Mouse (Mus musculus) G1E (cell line): ENCODE measurements around the gene Prkcb.

Experiments used
- CTCF ChIP-seq: IDR thresholded peaks from 2 replicates; pipeline ENCODE4 v1.5.1; 2012; ENCODE audit warnings: low read depth, low read length, inconsistent platforms, mixed read lengths
- GATA1 ChIP-seq: IDR thresholded peaks from 2 replicates; pipeline ENCODE4 v1.6.1; 2012; ENCODE audit warnings: borderline replicate concordance, low read length, inconsistent platforms, mixed read lengths
- GATA2 ChIP-seq: IDR thresholded peaks from 2 replicates; pipeline ENCODE4 v1.6.1; 2012; ENCODE audit warnings: low read depth, low read length, inconsistent platforms, borderline replicate concordance
- POLR2AphosphoS5 ChIP-seq: IDR thresholded peaks from 2 replicates; pipeline ENCODE4 v1.6.1; 2012; ENCODE audit warnings: low read depth, low read length, inconsistent platforms; ENCODE audit not compliant: insufficient replicate concordance
- TAL1 ChIP-seq: conservative IDR thresholded peaks from 2 replicates; pipeline ENCODE4 v1.6.1; 2012; ENCODE audit warnings: low read depth, low read length, inconsistent platforms, mixed read lengths

DNA sequence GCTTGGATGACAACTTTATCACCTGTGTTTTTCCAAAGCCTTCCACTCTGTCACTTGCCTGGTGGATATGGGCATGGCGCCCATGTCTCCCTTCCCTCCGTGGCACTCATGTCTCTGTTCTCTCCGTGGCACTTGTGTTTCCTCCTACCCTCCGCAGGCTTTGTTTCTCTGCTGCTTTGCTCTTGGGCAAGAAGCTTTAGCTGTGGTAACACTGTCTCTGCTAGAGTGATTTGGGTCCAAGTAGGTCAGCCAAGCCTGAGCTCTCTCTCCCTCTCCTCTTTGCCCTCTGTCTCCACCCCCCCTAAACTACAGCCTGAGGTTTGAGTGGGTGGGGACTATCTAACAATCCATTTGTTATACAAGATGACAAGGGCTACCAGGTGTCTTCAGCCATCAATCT, 114.8 kb downstream of the Prkcb start:
- TF ChIP-seq CTCF: no peak
- TF ChIP-seq TAL1: no peak
- TF ChIP-seq POLR2AphosphoS5: no peak
- TF ChIP-seq GATA1: no peak
- no peak for TF ChIP-seq GATA2
